Mouse (Mus musculus): Measurements from ENCODE around the gene Rad9a. TPM values are rescaled to one million over a fixed set of nuclear protein-coding genes. Genes with fewer than 3 reads are reported as not detected.

Rad9a gene
- polyA plus RNA-seq, 1 experiment = 31.9 TPM

DNA sequence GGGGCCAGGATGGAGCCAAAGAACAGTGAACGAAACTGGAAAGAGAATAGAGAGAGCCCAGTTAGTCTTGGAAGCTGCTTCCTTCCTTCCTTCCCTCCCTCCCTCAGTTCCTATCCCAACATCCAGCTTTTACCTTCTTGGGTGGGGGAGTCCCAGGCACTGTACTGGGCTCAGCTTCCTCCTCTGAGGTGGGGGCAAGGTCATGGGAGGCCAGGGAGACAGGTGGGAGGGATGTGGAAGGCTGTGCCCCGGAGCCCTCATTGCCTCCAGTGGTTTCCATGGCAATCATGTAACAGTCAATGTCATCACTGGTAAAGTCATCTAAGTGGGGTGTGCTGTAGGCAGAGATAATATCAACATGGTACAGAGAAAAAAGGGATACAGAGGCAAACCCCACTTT, 5.4 kb downstream of the Rad9a start:
- H3K4me1 ChIP-seq (ENCODE audit: control insufficient read depth, insufficient read depth, low read length) = peaks cover 47% of the 10 kb centered on the region
- TF ChIP-seq POLR2A (IDR thresholded peaks at IDR 0.05; ENCODE audit: borderline replicate concordance, insufficient read depth, low read length) (no peak), CTCF (IDR thresholded peaks at IDR 0.05; ENCODE audit: borderline replicate concordance, insufficient read depth, low read depth, low read length) (no peak)
- peak overlapping the region; percentile 44 for H3K27ac ChIP-seq (ENCODE audit: insufficient read depth, low read length)
- DNase-seq = no peak
- WGBS = 22% methylated on average over 2 of the region's 2 CpGs
- no peaks in the 10 kb centered on the region for H3K27me3 ChIP-seq (ENCODE audit: control insufficient read depth, insufficient read depth, low read length)
- H3K4me3 ChIP-seq (replicated peaks; ENCODE audit: insufficient read depth, low read depth, low read length) = no peak overlapping the region

DNA sequence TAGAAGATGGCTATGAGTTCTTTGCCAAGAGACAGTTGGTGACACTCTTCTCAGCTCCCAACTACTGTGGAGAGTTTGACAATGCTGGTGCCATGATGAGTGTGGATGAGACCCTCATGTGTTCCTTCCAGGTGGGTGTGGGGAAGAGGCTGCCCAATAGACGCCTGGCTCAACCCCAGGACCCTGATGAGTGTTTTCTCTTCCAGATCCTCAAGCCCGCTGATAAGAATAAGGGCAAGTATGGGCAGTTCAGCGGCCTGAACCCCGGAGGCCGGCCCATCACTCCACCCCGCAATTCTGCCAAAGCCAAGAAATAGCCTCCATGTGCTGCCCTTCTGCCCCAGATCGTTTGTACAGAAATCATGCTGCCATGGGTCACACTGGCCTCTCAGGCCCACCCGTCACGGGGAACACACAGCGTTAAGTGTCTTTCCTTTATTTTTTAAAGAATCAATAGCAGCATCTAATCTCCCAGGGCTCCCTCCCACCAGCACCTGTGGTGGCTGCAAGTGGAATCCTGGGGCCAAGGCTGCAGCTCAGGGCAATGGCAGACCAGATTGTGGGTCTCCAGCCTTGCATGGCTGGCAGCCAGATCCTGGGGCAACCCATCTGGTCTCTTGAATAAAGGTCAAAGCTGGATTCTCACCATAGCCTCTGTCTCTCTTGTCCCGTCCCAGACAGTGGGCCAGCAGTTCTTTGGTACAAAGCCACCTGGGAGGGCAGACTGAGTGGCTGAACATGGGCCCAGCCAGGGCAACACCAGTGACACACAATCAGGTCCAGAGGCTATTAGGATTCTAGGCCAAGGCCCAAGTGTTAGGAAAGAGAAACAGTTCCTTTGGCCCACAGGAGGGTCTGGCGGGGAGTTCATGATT, 6.4 kb downstream of the Rad9a start:
- Histone ChIP-seq H3K27ac (ENCODE audit: insufficient read depth, low read length) (peak overlapping the region; percentile 77), H3K4me3 (replicated peaks; ENCODE audit: insufficient read depth, low read depth, low read length) (no peak overlapping the region), H3K27me3 (ENCODE audit: control insufficient read depth, insufficient read depth, low read length) (no peaks in the 10 kb centered on the region), H3K4me1 (ENCODE audit: control insufficient read depth, insufficient read depth, low read length) (peaks cover 40% of the 10 kb centered on the region)
- DNase-seq = peak; percentile 89 to 91
- TF ChIP-seq CTCF (IDR thresholded peaks at IDR 0.05; ENCODE audit: borderline replicate concordance, insufficient read depth, low read depth, low read length) (no peak), POLR2A (IDR thresholded peaks at IDR 0.05; ENCODE audit: borderline replicate concordance, insufficient read depth, low read length) (no peak)
- 9% methylated on average over 12 of the region's 12 CpGs for WGBS

DNA sequence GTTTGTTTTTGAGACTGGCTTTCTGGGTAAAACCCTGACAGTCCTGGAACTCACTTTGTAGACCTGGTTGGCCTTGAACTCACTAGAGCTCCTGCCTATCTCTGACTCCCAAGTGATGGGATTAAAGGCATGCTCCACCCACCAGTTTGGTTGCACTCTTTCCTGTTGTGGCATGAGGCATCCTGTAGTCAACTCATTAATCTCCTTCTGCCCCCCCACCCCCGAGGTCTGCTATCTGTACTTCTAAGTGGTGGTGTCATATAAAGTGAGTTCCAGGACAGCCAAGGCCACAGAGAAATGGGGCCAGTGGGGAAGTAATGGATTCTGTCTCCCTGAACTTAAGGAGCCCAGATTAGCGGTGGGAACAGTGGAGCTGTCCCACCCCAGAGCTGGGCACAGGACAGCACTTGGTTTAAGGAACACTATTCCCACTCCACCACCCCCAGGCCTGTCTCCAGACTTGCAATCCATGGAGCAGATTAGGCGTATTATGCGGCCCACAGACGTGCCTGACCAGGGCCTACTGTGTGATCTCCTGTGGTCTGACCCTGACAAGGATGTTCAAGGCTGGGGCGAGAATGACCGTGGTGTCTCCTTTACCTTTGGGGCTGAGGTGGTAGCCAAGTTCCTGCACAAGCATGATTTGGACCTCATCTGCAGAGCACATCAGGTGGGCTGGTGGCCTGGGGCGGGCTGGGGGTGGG, 7.3 kb downstream of the Rad9a start:
- TF ChIP-seq CTCF (IDR thresholded peaks at IDR 0.05; ENCODE audit: borderline replicate concordance, insufficient read depth, low read depth, low read length) = no peak
- TF ChIP-seq POLR2A (IDR thresholded peaks at IDR 0.05; ENCODE audit: borderline replicate concordance, insufficient read depth, low read length) = no peak
- WGBS = 34% methylated on average over 8 of the region's 8 CpGs
- peak overlapping the region; percentile 13; the same call in 1 of the 2 replicates for H3K27ac ChIP-seq (ENCODE audit: insufficient read depth, low read length)

DNA sequence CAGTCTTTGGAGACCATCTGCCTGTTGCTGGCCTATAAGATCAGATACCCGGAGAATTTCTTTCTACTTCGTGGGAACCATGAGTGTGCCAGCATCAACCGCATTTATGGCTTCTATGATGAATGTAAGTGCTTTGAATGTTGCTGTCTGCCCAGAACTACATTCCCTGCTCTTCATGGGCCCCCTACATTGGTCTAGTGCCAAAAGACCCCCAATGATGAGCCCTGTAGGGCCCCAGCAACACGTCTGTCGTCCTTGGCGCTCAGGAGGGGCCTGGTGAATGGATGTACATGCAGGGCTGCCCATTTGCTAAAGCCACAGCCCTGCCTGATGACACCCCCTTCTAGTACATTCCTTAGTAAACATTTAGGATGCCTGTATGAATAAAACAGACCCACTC, 8.3 kb downstream of the Rad9a start:
- Histone ChIP-seq H3K4me1 (ENCODE audit: control insufficient read depth, insufficient read depth, low read length) (peaks cover 40% of the 10 kb centered on the region), H3K27me3 (ENCODE audit: control insufficient read depth, insufficient read depth, low read length) (no peaks in the 10 kb centered on the region), H3K27ac (ENCODE audit: insufficient read depth, low read length) (peak overlapping the region; percentile 49; the same call in 1 of the 2 replicates), H3K4me3 (replicated peaks; ENCODE audit: insufficient read depth, low read depth, low read length) (peak overlapping the region; percentile 95)
- WGBS = 8% methylated on average over 6 of the region's 6 CpGs
- DNase-seq = no peak
- TF ChIP-seq POLR2A (IDR thresholded peaks at IDR 0.05; ENCODE audit: borderline replicate concordance, insufficient read depth, low read length) = no peak
- TF ChIP-seq CTCF (IDR thresholded peaks at IDR 0.05; ENCODE audit: borderline replicate concordance, insufficient read depth, low read depth, low read length) = no peak

More for the DNA sequence above, 7.3 kb downstream of the Rad9a start:
- H3K4me3 ChIP-seq (replicated peaks; ENCODE audit: insufficient read depth, low read depth, low read length) = no peak overlapping the region
- no peaks in the 10 kb centered on the region for H3K27me3 ChIP-seq (ENCODE audit: control insufficient read depth, insufficient read depth, low read length)
- DNase-seq = no peak
- peaks cover 40% of the 10 kb centered on the region for H3K4me1 ChIP-seq (ENCODE audit: control insufficient read depth, insufficient read depth, low read length)

DNA sequence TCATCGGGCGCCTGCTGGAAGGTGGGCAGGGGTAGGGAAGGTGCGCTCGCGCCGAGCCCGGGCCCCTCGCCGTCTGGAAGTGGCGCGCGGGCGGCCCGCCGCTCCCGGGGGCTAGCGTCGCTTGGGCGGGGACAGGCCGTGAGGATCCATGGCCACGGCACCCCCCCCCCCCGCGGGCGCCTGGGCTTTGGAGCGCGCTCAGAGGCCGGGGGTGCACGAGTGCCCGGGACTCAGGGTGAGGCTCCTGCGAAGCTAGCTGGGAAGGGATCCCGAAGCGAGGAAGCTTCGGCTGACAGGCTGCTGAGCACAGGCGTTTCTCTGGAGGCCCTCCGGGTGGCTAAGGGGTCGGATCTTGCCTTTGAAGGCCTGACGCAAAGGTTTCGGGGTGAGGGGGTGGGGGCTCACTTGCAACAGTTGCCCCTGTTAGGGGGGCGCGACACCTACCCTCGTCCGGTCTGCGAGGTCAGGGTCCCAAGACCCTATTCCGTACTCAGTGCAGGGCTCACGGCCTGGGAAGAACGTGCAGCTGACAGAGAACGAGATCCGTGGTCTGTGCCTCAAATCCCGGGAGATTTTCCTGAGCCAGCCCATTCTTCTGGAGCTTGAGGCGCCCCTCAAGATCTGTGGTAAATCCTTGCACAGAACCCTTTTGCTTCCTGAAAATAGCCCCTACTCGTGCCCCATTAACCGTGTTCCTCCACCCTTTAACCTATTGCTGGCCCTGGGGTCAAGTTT, 9.0 kb downstream of the Rad9a start:
- H3K4me1 ChIP-seq (ENCODE audit: control insufficient read depth, insufficient read depth, low read length) = peaks cover 38% of the 10 kb centered on the region
- DNase-seq = no peak
- no peak for TF ChIP-seq POLR2A (IDR thresholded peaks at IDR 0.05; ENCODE audit: borderline replicate concordance, insufficient read depth, low read length)
- TF ChIP-seq CTCF (IDR thresholded peaks at IDR 0.05; ENCODE audit: borderline replicate concordance, insufficient read depth, low read depth, low read length) = no peak
- no peaks in the 10 kb centered on the region for H3K27me3 ChIP-seq (ENCODE audit: control insufficient read depth, insufficient read depth, low read length)
- peak overlapping the region; percentile 95 for H3K4me3 ChIP-seq (replicated peaks; ENCODE audit: insufficient read depth, low read depth, low read length)
- WGBS = under 1% methylated on average over 52 of the region's 52 CpGs
- peak overlapping the region; percentile 49 for H3K27ac ChIP-seq (ENCODE audit: insufficient read depth, low read length)

DNA sequence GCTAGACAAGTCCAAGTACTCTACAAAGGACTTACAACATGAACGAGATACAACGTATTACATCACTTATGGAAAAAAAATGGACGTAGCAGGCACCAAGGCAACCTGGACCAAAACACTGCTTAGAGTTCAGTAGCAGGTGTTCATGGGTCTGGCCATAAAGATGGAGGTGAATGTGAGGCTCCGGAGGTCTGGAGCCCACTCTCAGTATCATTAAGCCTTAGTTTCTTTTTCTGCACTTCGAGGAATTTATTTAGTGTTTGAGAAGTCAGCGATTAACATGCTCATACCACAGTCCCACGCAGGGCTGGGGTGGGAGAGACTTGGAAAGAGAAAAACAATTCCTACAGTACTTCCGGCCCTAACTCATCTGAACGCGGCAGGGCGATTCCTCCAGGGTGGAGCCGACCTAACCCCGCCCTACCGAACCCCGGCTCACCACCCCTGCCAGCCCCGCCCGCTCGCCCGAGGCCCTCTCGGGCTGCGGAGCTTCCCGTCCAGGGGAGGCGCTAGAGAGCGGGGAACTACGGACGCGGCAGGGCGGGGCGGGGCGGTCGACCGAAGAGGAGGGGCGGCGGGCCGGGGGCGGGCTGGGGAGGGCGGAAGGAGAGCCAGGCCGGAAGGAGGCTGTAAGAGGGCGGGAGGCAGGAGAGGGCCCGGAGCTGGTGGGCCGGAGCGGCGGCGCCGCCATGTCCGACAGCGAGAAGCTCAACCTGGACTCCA, 9.8 kb downstream of the Rad9a start, which contains the start of gene Ppp1ca:
Gene Ppp1ca (plus strand): TSS at position 538 of the 723 bp plus-strand sequence.
- Histone ChIP-seq H3K4me1 (ENCODE audit: control insufficient read depth, insufficient read depth, low read length) (peaks cover 33% of the 10 kb centered on the region), H3K4me3 (replicated peaks; ENCODE audit: insufficient read depth, low read depth, low read length) (peak within 1 kb of the TSS; percentile 95), H3K27ac (ENCODE audit: insufficient read depth, low read length) (peak within 1 kb of the TSS; percentile 49), H3K27me3 (ENCODE audit: control insufficient read depth, insufficient read depth, low read length) (no peaks in the 10 kb centered on the region)
- peak; percentile 94 to 95 for DNase-seq
- WGBS = 3% methylated on average over 38 of the region's 47 CpGs
- peak; percentile 76 for TF ChIP-seq POLR2A (IDR thresholded peaks at IDR 0.05; ENCODE audit: borderline replicate concordance, insufficient read depth, low read length)
- peak; percentile 60; the same call in 1 of the 2 replicates for TF ChIP-seq CTCF (IDR thresholded peaks at IDR 0.05; ENCODE audit: borderline replicate concordance, insufficient read depth, low read depth, low read length)

Measured in cerebellum, adult 2 months (tissue).